Mouse (Mus musculus) lung, postnatal 10 days (tissue): ENCODE data around the gene Nek3.
A peak's percentile ranks its signal among the peaks of the same experiment; 100 is the strongest.

Source experiments
- DNase-seq: peaks from one replicate; pipeline ENCODE4 v3.0.0; 2021

The Nek3 gene

GRCm38 (mm10) chr8:22166080-22166603 is at the start of gene Nek3:
Gene Nek3 (minus strand): TSS chr8:22166435.
- DNase-seq, result peak; percentile 90

DNA sequence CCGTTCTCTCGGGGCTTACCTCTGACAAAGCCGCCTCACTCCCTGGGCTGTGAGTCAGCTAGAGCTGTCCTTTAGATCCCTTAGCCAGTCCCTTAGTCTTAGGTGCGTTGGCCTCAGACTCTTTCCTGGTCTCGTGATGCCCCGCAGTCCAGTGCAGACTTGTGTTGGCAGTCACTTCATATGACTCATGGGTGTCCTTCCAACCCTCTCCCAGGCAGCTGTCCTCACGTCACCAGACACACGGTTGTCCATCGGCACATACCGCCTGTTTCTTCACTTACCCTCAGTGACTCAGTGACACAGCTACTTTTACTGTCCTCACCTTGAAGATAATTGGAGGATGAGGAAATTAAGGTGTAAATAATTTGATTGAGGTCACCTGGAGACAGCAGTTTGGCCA is 48.6 kb upstream of the Nek3 start:
- DNase-seq, result no peak

GRCm38 (mm10) chr8:22209012-22209411 is 42.8 kb upstream of the Nek3 start:
- peak; percentile 59 for DNase-seq

GRCm38 (mm10) chr8:22207535-22207934 is 41.3 kb upstream of the Nek3 start:
- DNase-seq, result no peak

DNA sequence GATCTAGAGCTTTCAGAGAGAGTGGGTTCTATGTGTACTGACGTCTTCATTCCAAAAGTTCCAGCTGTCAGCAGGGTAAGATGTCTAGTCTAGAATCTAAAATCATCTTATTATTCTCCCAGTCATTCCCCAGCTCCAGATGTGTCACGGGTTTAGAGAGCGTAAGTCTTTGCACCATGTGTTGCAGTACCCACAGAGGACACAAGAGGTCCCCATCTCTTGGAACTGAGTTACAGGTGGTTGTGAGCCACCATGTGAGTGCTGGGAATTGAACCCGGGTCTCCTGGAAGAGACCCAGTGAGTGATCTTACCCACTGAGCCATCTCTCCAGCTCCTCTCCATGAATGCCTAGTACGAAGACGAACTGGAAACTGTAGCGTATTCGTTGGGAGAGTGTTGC is 33.2 kb upstream of the Nek3 start:
- no peak for DNase-seq

DNA sequence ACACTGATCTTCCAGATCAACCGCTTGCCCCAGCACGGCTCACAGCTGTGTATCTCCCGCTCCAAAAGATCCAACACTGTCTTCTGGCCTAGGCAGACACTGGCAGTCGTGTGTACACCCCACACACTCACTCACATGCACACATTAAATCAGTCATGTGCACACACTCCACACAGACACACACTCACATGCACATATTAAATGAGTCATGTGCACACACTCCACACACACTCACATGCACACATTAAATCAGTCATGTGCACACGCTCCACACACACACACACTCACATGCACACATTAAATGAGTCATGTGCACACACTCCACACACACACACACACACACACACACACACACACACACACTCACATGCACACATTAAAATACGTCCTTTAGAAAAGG is 31.7 kb upstream of the Nek3 start:
- no peak for DNase-seq

- DNase-seq, result peak; percentile 18
These were observed 27.3 kb upstream of the Nek3 start for GRCm38 (mm10) chr8:22193432-22194010.

DNA sequence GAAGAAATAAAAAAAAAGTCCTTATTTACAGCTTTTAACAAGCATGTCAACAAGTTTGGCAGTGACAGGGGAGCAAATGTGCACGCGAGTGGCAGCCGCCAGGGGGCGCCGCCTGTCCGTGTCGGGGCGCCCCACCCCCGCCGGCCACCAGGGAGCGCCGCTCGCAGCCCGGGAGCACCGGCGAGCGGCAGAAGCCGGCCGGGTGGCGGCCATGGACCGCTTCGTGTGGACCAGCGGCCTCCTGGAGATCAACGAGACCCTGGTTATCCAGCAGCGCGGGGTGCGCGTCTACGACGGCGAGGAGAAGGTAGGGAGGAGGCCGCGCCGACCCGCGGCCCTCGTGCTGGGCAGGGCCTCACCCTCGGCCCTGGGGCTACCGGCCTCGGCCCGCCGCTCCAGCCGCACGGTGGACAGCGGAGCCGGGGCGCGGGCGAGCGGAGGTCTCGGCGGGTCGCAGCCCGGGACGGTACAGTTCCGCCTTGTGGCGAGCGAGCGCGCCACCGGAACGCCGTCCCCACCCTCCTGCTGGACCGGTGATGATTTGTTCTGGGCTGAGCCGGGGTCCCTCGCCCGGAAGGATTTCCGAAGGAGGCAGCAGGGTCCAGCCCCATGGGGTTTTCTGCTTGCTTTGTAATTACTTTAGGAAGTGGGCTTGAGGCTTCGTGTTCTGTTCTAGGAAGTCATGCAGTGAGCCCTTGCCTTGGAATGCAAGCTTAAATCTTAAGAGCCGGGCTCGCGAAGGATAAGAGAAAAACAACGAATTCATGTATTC is 26.6 kb upstream of the Nek3 start, which contains the start of gene Vps36:
Vps36 (plus strand) TSS at position 150 of the 772 bp plus-strand sequence.
- peak; percentile 90 for DNase-seq

DNA sequence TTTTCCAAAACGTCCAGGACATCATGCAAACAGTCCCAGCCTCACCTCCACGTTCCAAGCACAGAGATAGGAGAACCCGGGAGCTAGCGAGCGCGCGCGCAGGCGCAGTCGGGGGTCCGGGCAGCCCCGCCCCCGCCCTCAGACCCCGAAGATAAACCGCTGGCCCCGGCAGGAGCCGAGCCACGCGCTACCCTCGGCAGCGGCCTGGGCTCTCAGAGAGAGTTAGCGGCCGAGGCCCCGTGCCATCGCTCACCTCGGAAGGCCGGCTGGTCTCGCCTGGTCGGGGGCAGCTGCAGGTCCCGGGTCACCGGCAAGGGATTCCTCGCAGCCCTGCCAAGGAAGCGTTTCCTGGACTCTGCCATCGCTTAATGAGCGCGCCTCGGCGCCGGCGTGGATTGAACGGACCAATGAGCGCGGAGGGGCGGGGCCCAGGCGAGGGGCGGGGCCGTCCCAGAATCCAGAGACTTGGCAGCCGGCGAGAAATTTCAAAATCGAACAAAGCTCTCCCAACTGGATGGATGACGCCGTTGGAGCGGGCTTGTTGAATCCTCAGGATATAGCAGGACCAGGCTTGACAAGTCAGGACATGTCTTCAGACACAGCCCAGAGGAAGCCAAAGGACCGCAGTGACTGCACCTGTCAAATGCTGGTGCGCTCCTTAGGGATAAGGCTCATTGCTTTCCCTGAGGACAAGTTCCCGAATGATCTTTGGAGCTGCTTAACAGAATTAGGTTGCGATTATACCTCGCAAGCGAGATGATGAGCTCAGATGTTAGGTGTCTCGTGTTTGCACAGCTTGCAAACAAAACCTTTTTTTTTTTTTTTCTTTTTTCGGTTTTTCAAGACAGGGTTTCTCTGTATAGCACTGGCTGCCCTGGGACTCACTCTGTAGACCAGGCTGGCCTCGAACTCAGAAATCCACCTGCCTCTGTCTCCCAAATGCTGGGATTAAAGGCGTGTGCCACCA is 19.5 kb upstream of the Nek3 start, which contains the start of gene Ckap2:
Ckap2 (minus strand) TSS at position 389 of the 967 bp plus-strand sequence.
- peak; percentile 94 for DNase-seq

- DNase-seq, result peak; percentile 27
These were observed 18.6 kb upstream of the Nek3 start for GRCm38 (mm10) chr8:22184884-22185283.

- no peak for DNase-seq
These were observed 9.7 kb upstream of the Nek3 start for GRCm38 (mm10) chr8:22175966-22176365.

DNA sequence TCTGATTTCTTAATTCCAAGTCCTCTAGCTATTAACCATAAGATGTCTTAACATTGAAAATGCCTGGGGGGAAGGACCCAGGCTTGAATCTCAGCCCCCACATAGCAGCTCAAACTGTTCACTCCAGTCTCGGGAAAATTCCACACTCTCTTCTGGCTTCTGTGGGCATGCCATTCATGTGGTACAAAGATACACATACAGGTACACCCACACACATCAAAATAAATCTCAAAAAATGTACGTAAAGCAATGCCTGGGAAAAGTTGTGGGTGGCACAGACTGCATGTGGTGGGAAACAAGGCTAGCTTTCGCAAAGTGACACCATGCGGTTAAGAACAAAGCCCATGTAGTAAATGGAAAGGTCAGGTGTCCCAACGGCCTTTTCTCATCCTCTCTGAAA is 2.9 kb upstream of the Nek3 start:
- no peak for DNase-seq

GRCm38 (mm10) chr8:22165251-22166079 is 770 bp downstream of the Nek3 start:
- DNase-seq, result no peak

GRCm38 (mm10) chr8:22164431-22164830 is 1.8 kb downstream of the Nek3 start:
- no peak for DNase-seq

DNA sequence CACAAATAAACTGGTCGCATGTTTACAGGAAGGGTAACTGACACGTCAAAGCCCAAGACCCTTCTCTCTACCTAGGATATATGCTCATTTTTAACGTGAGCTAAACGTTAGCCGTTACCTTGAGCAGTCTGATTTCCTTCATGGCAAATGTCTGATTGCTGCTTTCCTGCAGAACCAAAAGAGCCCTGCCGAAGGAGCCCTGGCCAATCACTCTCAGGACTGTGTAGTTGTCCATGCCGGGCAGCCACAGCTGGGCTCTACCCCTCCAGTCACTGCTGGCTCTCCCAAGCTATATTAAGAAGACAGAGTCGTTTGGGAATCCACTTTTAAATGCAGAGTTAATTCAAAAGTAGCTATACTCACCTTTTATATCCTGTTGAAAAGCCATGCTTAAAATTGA is 4.0 kb downstream of the Nek3 start:
- DNase-seq, result no peak

DNA sequence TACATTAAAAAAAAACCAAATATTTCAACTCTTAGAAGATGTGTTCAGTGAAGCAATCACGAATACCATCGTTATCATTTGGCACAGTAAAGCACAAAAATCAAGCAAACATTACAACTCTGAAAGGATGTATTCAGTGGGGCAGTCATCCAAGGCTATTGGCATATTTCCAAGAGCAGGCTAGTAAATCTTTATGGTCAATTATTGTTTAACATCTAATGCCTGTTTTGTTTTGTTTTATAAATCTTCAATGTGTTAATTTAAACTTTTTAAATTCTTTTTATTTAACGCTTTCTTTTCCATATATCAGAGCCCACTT is 15.9 kb downstream of the Nek3 start:
- DNase-seq, result no peak

GRCm38 (mm10) chr8:22149643-22150344 is 16.4 kb downstream of the Nek3 start:
- DNase-seq, result no peak

- no peak for DNase-seq
These were observed 17.9 kb downstream of the Nek3 start for GRCm38 (mm10) chr8:22148367-22148740.

DNA sequence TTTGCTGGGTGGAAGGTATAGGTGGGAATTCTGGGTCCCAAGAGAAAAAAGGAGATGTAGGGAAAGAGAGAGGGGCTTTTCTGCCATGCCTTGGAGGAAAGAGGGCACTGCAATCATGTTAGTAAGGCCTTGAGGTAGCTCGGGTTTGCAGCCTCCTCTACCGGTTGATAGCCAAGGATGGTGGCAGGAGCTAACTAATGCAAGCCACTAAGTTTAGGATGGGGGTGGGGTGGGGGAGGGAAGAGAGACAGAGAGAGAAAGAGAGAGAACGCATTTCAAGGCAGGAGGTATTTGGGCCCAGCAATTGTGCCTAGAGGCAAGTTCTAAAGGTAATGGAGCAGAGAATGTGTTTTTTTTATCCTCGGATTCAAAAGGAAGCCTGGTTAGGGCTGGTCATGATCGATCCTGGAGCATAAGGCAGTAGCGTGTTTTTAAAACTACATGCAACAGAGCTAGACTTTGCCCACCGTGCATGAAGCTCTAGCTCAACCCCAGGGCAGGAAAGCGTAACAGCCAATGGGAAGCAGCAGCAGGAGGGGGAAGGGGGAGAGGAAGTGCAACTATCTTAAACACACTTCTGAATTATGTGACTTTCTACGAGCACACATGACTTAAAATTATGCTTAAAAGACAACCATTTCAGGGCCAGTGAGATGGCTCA is 18.4 kb downstream of the Nek3 start:
- no peak for DNase-seq

- DNase-seq, result no peak
These were observed 20.4 kb downstream of the Nek3 start for GRCm38 (mm10) chr8:22145831-22146230.
